Mouse (Mus musculus) lung, postnatal 0 days (tissue): ENCODE results near the gene Wdr47. TPM values are rescaled to one million over a fixed set of nuclear protein-coding genes. Genes with fewer than 3 reads are reported as not detected.

ENCODE experiments used
- ATAC-seq: fragments of 200-750 bp; cut with Nextera tagmentation; 2 replicates; pipeline ENCODE4 v1.8.0; 2017; ENCODE audit warnings: moderate library complexity
- DNase-seq: peaks from one replicate; pipeline ENCODE4 v3.0.0-alpha.2; 2016; ENCODE audit warnings: low spot score
- H3K27ac ChIP-seq: fragments of 300-500 bp; sonication (generic); 2 replicates; pipeline ENCODE4 v1.5.1; 2014; ENCODE audit warnings: antibody characterized with exemption, mild to moderate bottlenecking, low read length, mixed read lengths
- H3K27me3 ChIP-seq: fragments of 300-500 bp; sonication (generic); replicated peaks from 2 replicates; pipeline ENCODE4 v1.6.1; 2014; ENCODE audit warnings: low read length, mixed read lengths; ENCODE audit not compliant: insufficient read depth
- H3K36me3 ChIP-seq: fragments of 300-500 bp; sonication (generic); 2 replicates; pipeline ENCODE4 v1.6.1; 2014; ENCODE audit warnings: low read length, mixed read lengths; ENCODE audit not compliant: insufficient read depth
- H3K4me1 ChIP-seq: fragments of 300-500 bp; sonication (generic); 2 replicates; pipeline ENCODE4 v1.6.1; 2014; ENCODE audit warnings: antibody characterized with exemption, low read depth, low read length, mixed read lengths; ENCODE audit not compliant: insufficient read depth
- H3K4me2 ChIP-seq: fragments of 300-500 bp; sonication (generic); replicated peaks from 2 replicates; pipeline ENCODE4 v1.6.1; 2014; ENCODE audit warnings: low read depth, mild to moderate bottlenecking, low read length, moderate library complexity, mixed read lengths
- H3K4me3 ChIP-seq: fragments of 300-500 bp; sonication (generic); 2 replicates; pipeline ENCODE4 v1.5.1; 2014; ENCODE audit warnings: low read depth, low read length
- H3K9ac ChIP-seq: fragments of 300-500 bp; sonication (generic); replicated peaks from 2 replicates; pipeline ENCODE4 v1.6.1; 2014; ENCODE audit warnings: low read depth, mild to moderate bottlenecking
- H3K9me3 ChIP-seq: fragments of 300-500 bp; sonication (generic); 2 replicates; pipeline ENCODE4 v1.6.1; 2016; ENCODE audit warnings: low read length, mixed read lengths
- CTCF ChIP-seq: IDR thresholded peaks from 2 replicates; pipeline ENCODE4 v1.5.1; 2016; ENCODE audit warnings: antibody characterized with exemption, mild to moderate bottlenecking
- EP300 ChIP-seq: IDR thresholded peaks from 2 replicates; pipeline ENCODE4 v1.6.1; 2016; ENCODE audit warnings: antibody characterized with exemption, mild to moderate bottlenecking, control low read depth
- WGBS: fragments of 180-500 bp; shearing (Covaris S2); extraction: QIAGEN DNeasy Blood & Tissue Kit; methylation state at CpG from one replicate; pipeline ENCODE4 v1.1.7; 2014; 5-methylcytosine and 5-hydroxymethylcytosine counted together
- microRNA-seq: library from miRNA; unstranded; fragments of <30 nt; microRNA quantifications from one replicate; pipeline ENCODE4, GENCODE M21; 2016
- polyA plus RNA-seq: library from polyadenylated mRNA; unstranded; fragments of >200 nt; fragmentation: Nextera tagmentation; extraction: Ambion mirVana; gene quantifications from 2 replicates; pipeline ENCODE4 v1.2.1, GENCODE M21; 2015

Gene Wdr47
- polyA plus RNA-seq, 1 experiment from 2014 or later: 7.8 TPM

DNA sequence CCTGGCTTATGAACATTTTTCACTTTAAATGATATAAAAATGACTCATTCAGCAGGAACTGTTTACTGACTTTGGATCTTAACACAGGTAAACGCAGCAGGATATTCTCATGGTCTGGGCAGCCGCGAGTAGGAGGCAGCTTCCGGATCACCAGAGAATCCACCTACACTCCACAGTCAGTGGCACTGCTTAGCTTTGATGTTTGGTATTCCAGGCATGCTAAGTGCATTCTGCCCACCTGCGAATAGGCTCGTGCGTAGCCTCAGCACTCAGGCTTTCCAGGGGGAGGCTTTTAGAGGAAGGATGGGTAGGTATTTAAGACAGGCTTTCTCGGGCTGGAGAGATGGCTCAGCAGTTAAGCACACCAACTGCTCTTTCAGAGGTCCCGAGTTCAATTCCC is 103.2 kb downstream of the Wdr47 start:
- H3K9me3 ChIP-seq: no peaks in the 10 kb centered on the region
- H3K27me3 ChIP-seq: no peaks in the 10 kb centered on the region
- H3K27ac ChIP-seq: no peak overlapping the region; the same call in 1 of the 2 replicates
- peak; percentile 73; the same call in 1 of the 2 replicates for TF ChIP-seq EP300
- TF ChIP-seq CTCF: no peak
- H3K36me3 ChIP-seq: no peaks in the 10 kb centered on the region
- H3K4me3 ChIP-seq: no peak overlapping the region
- no peaks in the 10 kb centered on the region for H3K4me1 ChIP-seq
- H3K9ac ChIP-seq: no peak overlapping the region
- no peak overlapping the region for H3K4me2 ChIP-seq
- WGBS: 67% methylated on average over 9 of the region's 9 CpGs
- peak; percentile 97 for ATAC-seq
- peak; percentile 77 for DNase-seq

Small RNA genes within 50 kb of the gene (microRNA-seq; reads per million reads assigned to microRNA genes)
- gene Gm22860: not detected

Other genes starting within 250 kb of the Wdr47 start
- 5.6 and 7.1 TPM in 2 replicates for gene Mybphl, start 226.4 kb upstream of the Wdr47 start, polyA plus RNA-seq
- gene Psrc1, start 207.4 kb upstream of the Wdr47 start, polyA plus RNA-seq: 2.3 and 3.7 TPM in 2 replicates
- gene Celsr2, start 175.7 kb upstream of the Wdr47 start, polyA plus RNA-seq: 3.4 and 3.8 TPM in 2 replicates
- gene Sars, start 146.1 kb upstream of the Wdr47 start, polyA plus RNA-seq: 81.0 and 81.3 TPM in 2 replicates
- 6.4 and 7.9 TPM in 2 replicates for gene 1700013F07Rik, start 57.1 kb upstream of the Wdr47 start, polyA plus RNA-seq
- gene 5330417C22Rik, start 54.7 kb upstream of the Wdr47 start, polyA plus RNA-seq: 32.4 and 45.7 TPM in 2 replicates
- 41.8 and 42.7 TPM in 2 replicates for gene Tmem167b, start 28.8 kb upstream of the Wdr47 start, polyA plus RNA-seq
- 41.0 and 45.9 TPM in 2 replicates for gene Taf13, start 19.6 kb upstream of the Wdr47 start, polyA plus RNA-seq
- gene Clcc1, start 62.6 kb downstream of the Wdr47 start, polyA plus RNA-seq: 63.6 and 65.2 TPM in 2 replicates
- 22.9 and 23.7 TPM in 2 replicates for gene Gpsm2, start 131.0 kb downstream of the Wdr47 start, polyA plus RNA-seq
- 0.10 and 0.21 TPM in 2 replicates for gene Aknad1, start 148.4 kb downstream of the Wdr47 start, polyA plus RNA-seq
- 58.1 and 60.6 TPM in 2 replicates for gene Stxbp3, start 249.2 kb downstream of the Wdr47 start, polyA plus RNA-seq